Mouse (Mus musculus) bone marrow, adult 2 months (tissue): ENCODE measurements at regions not wholly inside any gene's neighbourhood (a gene's known extent, or its start where the extent isn't known, plus 50 kb on each side); places are given as distances from the start of the nearest gene placed in this dataset.

Experiments
- CTCF ChIP-seq: fragments of 200-500 bp; IDR thresholded peaks from 2 replicates; pipeline ENCODE4 v1.5.1; 2011; ENCODE audit warnings: low read length, control low read depth; ENCODE audit not compliant: control insufficient read depth, insufficient read depth
- POLR2A ChIP-seq: fragments of 200-500 bp; IDR thresholded peaks from 2 replicates; pipeline ENCODE4 v1.6.1; 2011; ENCODE audit warnings: low read depth, mild to moderate bottlenecking, control low read depth, low read length, borderline replicate concordance; ENCODE audit not compliant: control insufficient read depth

GRCm38 (mm10) chr2:51006818-51007217 lies 142.1 kb downstream of the Rnd3 start:
- TF ChIP-seq CTCF: no peak
- TF ChIP-seq POLR2A: no peak
